Mouse (Mus musculus): ENCODE results near the gene Gprc5a. TPM values are rescaled to one million over a fixed set of nuclear protein-coding genes. Genes with fewer than 3 reads are reported as not detected.

Gene Gprc5a
- not detected for polyA plus RNA-seq (2014; fragmentation: Illumina TruSeq; extraction: RNeasy Lipid Tissue Mini Kit (QIAGEN cat#74804))

DNA sequence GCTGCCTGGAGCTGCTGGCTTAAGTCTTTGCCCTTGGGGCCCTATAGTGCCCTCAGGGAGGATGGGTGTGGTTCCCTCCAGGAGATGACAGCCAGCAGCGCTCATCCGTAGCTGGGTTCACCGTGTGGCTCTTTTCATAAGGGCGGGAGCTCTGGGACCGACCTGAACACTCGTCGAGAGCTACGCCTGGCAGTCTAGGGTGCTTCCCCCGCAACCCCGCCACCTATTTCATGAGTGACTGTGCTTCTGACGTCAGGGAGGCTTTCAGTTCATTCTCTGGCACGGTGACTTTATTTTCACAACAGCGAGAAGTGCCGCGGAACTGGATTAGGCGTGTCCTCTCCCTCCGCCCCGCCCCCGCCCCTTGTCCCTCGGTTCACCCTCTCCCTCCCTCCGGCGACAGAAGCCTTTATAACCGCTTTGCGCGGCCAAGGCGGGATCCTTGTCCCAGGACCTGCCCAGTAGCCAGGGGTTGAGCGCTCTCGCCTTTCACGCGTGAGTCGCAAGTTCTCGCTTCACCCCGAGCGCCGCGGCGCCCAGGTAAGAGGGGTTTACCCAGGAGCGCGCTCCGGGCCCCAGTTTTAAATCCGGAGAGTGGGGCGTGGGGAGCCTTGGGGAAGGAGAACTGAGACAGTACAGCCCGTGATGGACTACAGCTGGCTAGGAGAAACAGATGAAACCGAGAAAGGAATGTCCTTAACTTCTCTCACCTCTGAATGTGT is at the start of gene Gprc5a:
Gene Gprc5a (plus strand): TSS at position 416 of the 722 bp plus-strand sequence.

GRCm38 (mm10) chr6:135118183-135118582 is 52.7 kb downstream of the Gprc5a start, which contains the start of gene Gprc5d:
Gene Gprc5d, minus strand, starts transcription at chr6:135118283.

Other genes starting within 250 kb of the Gprc5a start
- 20.6 TPM for gene Crebl2, start 235.5 kb upstream of the Gprc5a start, polyA plus RNA-seq (2014; fragmentation: Illumina TruSeq; extraction: RNeasy Lipid Tissue Mini Kit (QIAGEN cat#74804))
- 1.8 TPM for gene Gpr19, start 167.1 kb upstream of the Gprc5a start, polyA plus RNA-seq (2014; fragmentation: Illumina TruSeq; extraction: RNeasy Lipid Tissue Mini Kit (QIAGEN cat#74804))
- 235 TPM for gene Cdkn1b, start 145.2 kb upstream of the Gprc5a start, polyA plus RNA-seq (2014; fragmentation: Illumina TruSeq; extraction: RNeasy Lipid Tissue Mini Kit (QIAGEN cat#74804))
- gene Apold1, start 83.9 kb upstream of the Gprc5a start, polyA plus RNA-seq (2014; fragmentation: Illumina TruSeq; extraction: RNeasy Lipid Tissue Mini Kit (QIAGEN cat#74804)), result 3.4 TPM
- 182 TPM for gene Ddx47, start 54.0 kb upstream of the Gprc5a start, polyA plus RNA-seq (2014; fragmentation: Illumina TruSeq; extraction: RNeasy Lipid Tissue Mini Kit (QIAGEN cat#74804))
- gene Gprc5d, start 52.6 kb downstream of the Gprc5a start, polyA plus RNA-seq (2014; fragmentation: Illumina TruSeq; extraction: RNeasy Lipid Tissue Mini Kit (QIAGEN cat#74804)), result not detected
- gene Fam234b, start 132.3 kb downstream of the Gprc5a start, polyA plus RNA-seq (2014; fragmentation: Illumina TruSeq; extraction: RNeasy Lipid Tissue Mini Kit (QIAGEN cat#74804)), result 30.2 TPM
- gene Hebp1, start 132.4 kb downstream of the Gprc5a start, polyA plus RNA-seq (2014; fragmentation: Illumina TruSeq; extraction: RNeasy Lipid Tissue Mini Kit (QIAGEN cat#74804)), result 4.8 TPM
- not detected for gene Gsg1, start 188.7 kb downstream of the Gprc5a start, polyA plus RNA-seq (2014; fragmentation: Illumina TruSeq; extraction: RNeasy Lipid Tissue Mini Kit (QIAGEN cat#74804))
- gene Pbp2, start 244.8 kb downstream of the Gprc5a start, polyA plus RNA-seq (2014; fragmentation: Illumina TruSeq; extraction: RNeasy Lipid Tissue Mini Kit (QIAGEN cat#74804)), result not detected